In the genomic region with DNA sequence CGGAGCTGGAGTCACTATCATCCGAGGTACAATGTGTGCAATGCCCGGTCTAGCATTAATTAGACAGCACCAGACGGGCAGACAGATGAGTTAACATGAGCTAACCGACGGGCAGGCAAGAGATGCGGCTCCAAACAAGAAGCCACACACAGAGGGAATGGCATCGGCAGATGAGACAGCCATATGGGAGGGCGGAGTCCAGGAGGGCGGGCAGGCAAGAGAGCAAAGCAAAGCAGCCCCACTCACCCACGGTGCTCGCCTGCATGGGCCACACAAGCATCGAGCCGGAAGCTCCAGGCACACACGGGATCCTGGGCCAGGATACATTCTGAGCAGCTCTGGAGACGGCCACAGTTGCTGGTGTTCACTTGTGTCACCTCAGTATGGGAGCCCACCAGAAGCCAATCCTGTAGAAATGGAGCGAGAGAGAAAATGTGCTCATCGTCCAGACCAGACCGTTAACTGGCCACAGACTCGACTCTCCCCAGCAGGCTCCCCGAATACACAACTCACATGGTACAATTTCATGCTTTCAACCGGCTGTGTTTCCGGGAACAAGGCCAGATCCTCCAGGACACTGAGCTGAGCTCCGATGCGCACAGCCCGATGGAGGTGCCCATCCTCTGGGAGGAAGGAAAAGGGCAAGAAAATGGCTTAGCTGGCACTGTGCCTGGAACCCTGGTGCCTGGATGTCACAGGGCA, we compare ENCODE assay signal across 9 mouse cellular contexts. TPM values are rescaled to one million over a fixed set of nuclear protein-coding genes. Genes with fewer than 3 reads are reported as not detected.
DNase-seq lines count a peak whose midpoint lies in the region; ATAC-seq and TF ChIP-seq lines count a peak whose summit lies in the region.
"Had no signal": no experiment of that assay in that cellular context is flagged by ENCODE, and none has a peak within 500 bp of the region (broad histone marks: within the 10 kb centered on the region; RNA-seq: fewer than 3 reads in every experiment).

No protein-coding gene starts in this region.

- H3K9ac ChIP-seq in forebrain, embryonic 12.5 days, result no peak overlapping the region
- H3K9ac ChIP-seq in forebrain, embryonic 11.5 days (ENCODE audit: low read length), result no peak overlapping the region
- H3K9ac ChIP-seq in midbrain, postnatal 0 days (replicated peaks; ENCODE audit: low read length, poor library complexity, severe bottlenecking), result no peak overlapping the region
- H3K9ac ChIP-seq: limb, embryonic 12.5 days had no signal

- 76% methylated on average over 26 of the region's 26 CpGs for WGBS in forebrain, embryonic 12.5 days
- WGBS in forebrain, embryonic 11.5 days, result 84% methylated on average over 26 of the region's 26 CpGs
- 5% methylated on average over 26 of the region's 26 CpGs for WGBS in cerebellum, adult 2 months
- 71% methylated on average over 26 of the region's 26 CpGs for WGBS in midbrain, postnatal 0 days

- no peak overlapping the region for H3K4me2 ChIP-seq in forebrain, embryonic 12.5 days
- H3K4me2 ChIP-seq in forebrain, embryonic 11.5 days (ENCODE audit: low read depth, low read length, severe bottlenecking), result no peak overlapping the region
- H3K4me2 ChIP-seq in midbrain, postnatal 0 days (ENCODE audit: low read depth, low read length, poor library complexity, severe bottlenecking), result no peak overlapping the region
- H3K4me2 ChIP-seq: limb, embryonic 12.5 days had no signal

- no peak for TF ChIP-seq CTCF in cerebellum, adult 2 months (IDR thresholded peaks at IDR 0.05; ENCODE audit: borderline replicate concordance, insufficient read depth, low read depth, low read length)
- no peak for TF ChIP-seq CTCF in midbrain, postnatal 0 days (IDR thresholded peaks at IDR 0.05)

- DNase-seq in forebrain, embryonic 11.5 days (ENCODE audit: low spot score), result no peak
- peak; percentile 91 to 94 for DNase-seq in cerebellum, adult 2 months
- DNase-seq in layer of hippocampus, adult 11-12 months (ENCODE audit: low spot score), result peak; percentile 81
- DNase-seq in midbrain, postnatal 0 days (ENCODE audit: low spot score), result peak; percentile 89
- DNase-seq in urinary bladder, adult 2 months (ENCODE audit: low spot score), result no peak
- DNase-seq in spleen, postnatal 10 days (ENCODE audit: low spot score in 2 of 2), result no peak
- DNase-seq in urinary bladder, postnatal 14 days (ENCODE audit: low spot score), result no peak

- peak; percentile 60; the same call in 1 of the 2 replicates for TF ChIP-seq POLR2A in cerebellum, adult 2 months (IDR thresholded peaks at IDR 0.05; ENCODE audit: borderline replicate concordance, insufficient read depth, low read length)

- H3K4me3 ChIP-seq in forebrain, embryonic 12.5 days (replicated peaks), result no peak overlapping the region
- H3K4me3 ChIP-seq in forebrain, embryonic 11.5 days (ENCODE audit: low read depth, low read length), result no peak overlapping the region
- peak overlapping the region; percentile 39 for H3K4me3 ChIP-seq in cerebellum, adult 2 months (replicated peaks; ENCODE audit: insufficient read depth, low read depth, low read length)
- H3K4me3 ChIP-seq in midbrain, postnatal 0 days (ENCODE audit: low read depth, low read length), result no peak overlapping the region
- H3K4me3 ChIP-seq: limb, embryonic 12.5 days had no signal

- no peaks in the 10 kb centered on the region for H3K4me1 ChIP-seq in forebrain, embryonic 12.5 days
- H3K4me1 ChIP-seq in forebrain, embryonic 11.5 days (replicated peaks; ENCODE audit: control insufficient read depth, insufficient read depth, low read length), result no peaks in the 10 kb centered on the region
- peaks cover 37% of the 10 kb centered on the region for H3K4me1 ChIP-seq in cerebellum, adult 2 months (ENCODE audit: control insufficient read depth, insufficient read depth, low read length)
- no peaks in the 10 kb centered on the region for H3K4me1 ChIP-seq in midbrain, postnatal 0 days (ENCODE audit: insufficient read depth, low read length)
- H3K4me1 ChIP-seq: limb, embryonic 12.5 days had no signal

- ATAC-seq in forebrain, embryonic 12.5 days (ENCODE audit: low FRiP score), result peak; percentile 52
- ATAC-seq in forebrain, embryonic 11.5 days (replicated peaks; ENCODE audit: low FRiP score), result no peak
- peak; percentile 62; the same call in 1 of the 2 replicates for ATAC-seq in midbrain, postnatal 0 days (ENCODE audit: low FRiP score)

- H3K36me3 ChIP-seq in forebrain, embryonic 12.5 days (replicated peaks), result no peaks in the 10 kb centered on the region
- no peaks in the 10 kb centered on the region for H3K36me3 ChIP-seq in forebrain, embryonic 11.5 days (ENCODE audit: control insufficient read depth, insufficient read depth, low read length)
- peaks cover 45% of the 10 kb centered on the region for H3K36me3 ChIP-seq in midbrain, postnatal 0 days (ENCODE audit: insufficient read depth, low read length)
- H3K36me3 ChIP-seq: limb, embryonic 12.5 days had no signal

- H3K9me3 ChIP-seq in forebrain, embryonic 12.5 days, result no peaks in the 10 kb centered on the region
- no peaks in the 10 kb centered on the region for H3K9me3 ChIP-seq in forebrain, embryonic 11.5 days (ENCODE audit: control insufficient read depth, low read length)
- no peaks in the 10 kb centered on the region for H3K9me3 ChIP-seq in midbrain, postnatal 0 days (ENCODE audit: low read length)
- H3K9me3 ChIP-seq: limb, embryonic 12.5 days had no signal

- no peak overlapping the region for H3K27ac ChIP-seq in forebrain, embryonic 12.5 days
- H3K27ac ChIP-seq in forebrain, embryonic 11.5 days (ENCODE audit: low read depth, low read length), result no peak overlapping the region
- H3K27ac ChIP-seq in cerebellum, adult 2 months (ENCODE audit: insufficient read depth, low read length), result peak overlapping the region; percentile 88
- no peak overlapping the region for H3K27ac ChIP-seq in midbrain, postnatal 0 days (ENCODE audit: low read depth, low read length)
- H3K27ac ChIP-seq: limb, embryonic 12.5 days had no signal

- H3K27me3 ChIP-seq in forebrain, embryonic 12.5 days, result no peaks in the 10 kb centered on the region
- no peaks in the 10 kb centered on the region for H3K27me3 ChIP-seq in forebrain, embryonic 11.5 days (ENCODE audit: control insufficient read depth, insufficient read depth, low read length)
- H3K27me3 ChIP-seq in cerebellum, adult 2 months (ENCODE audit: control insufficient read depth, insufficient read depth, low read length), result no peaks in the 10 kb centered on the region
- H3K27me3 ChIP-seq in midbrain, postnatal 0 days (ENCODE audit: insufficient read depth, low read length), result no peaks in the 10 kb centered on the region

RNA-seq across cellular contexts. Expression of a gene that starts 22.3 kb away (rescaled TPM):
- 4.6 and 5.9 TPM in 2 replicates for polyA plus RNA-seq in forebrain, embryonic 12.5 days (2016; fragmentation: Nextera tagmentation; extraction: Ambion mirVana)
- 2.0 and 2.2 TPM in 2 replicates for polyA plus RNA-seq in forebrain, embryonic 11.5 days (2014; fragmentation: Nextera tagmentation; extraction: Ambion mirVana)
- 44.7 and 52.5 TPM in 2 replicates for polyA plus RNA-seq in cerebellum, adult 2 months (2012; rRNA removed)
- 15.4 and 15.5 TPM in 2 replicates for total RNA-seq in midbrain, postnatal 0 days (2014; rRNA removed)
- polyA plus RNA-seq in midbrain, postnatal 0 days (2015; fragmentation: Nextera tagmentation; extraction: Ambion mirVana), result 16.6 and 16.9 TPM in 2 replicates
- 0.31 and 0.43 TPM in 2 replicates for polyA plus RNA-seq in urinary bladder, adult 2 months (2012; rRNA removed)

RNA-seq across cellular contexts. Expression of a gene that starts 29.5 kb away (rescaled TPM):
- polyA plus RNA-seq in forebrain, embryonic 12.5 days (2016; fragmentation: Nextera tagmentation; extraction: Ambion mirVana), result not detected in 2 replicates
- polyA plus RNA-seq in forebrain, embryonic 11.5 days (2014; fragmentation: Nextera tagmentation; extraction: Ambion mirVana), result 0.35 and 0.39 TPM in 2 replicates
- polyA plus RNA-seq in cerebellum, adult 2 months (2012; rRNA removed), result 0.11 and 0.21 TPM in 2 replicates
- 1.2 TPM in 1 of 2 replicates, not detected in the other for total RNA-seq in midbrain, postnatal 0 days (2014; rRNA removed)
- polyA plus RNA-seq in midbrain, postnatal 0 days (2015; fragmentation: Nextera tagmentation; extraction: Ambion mirVana), result 0.12 TPM in 1 of 2 replicates, not detected in the other
- polyA plus RNA-seq in urinary bladder, adult 2 months (2012; rRNA removed), result 0.30 and 0.62 TPM in 2 replicates

Comparison
In these comparisons a context has a peak if more than half of its experiments do, and no peak if none do; other contexts are left out.
1. DNase-seq: peak in cerebellum, adult 2 months (2 of 2), layer of hippocampus, adult 11-12 months (single experiment) and midbrain, postnatal 0 days (single experiment); none in forebrain, embryonic 11.5 days (single experiment), urinary bladder, adult 2 months (single experiment), spleen, postnatal 10 days (0 of 2) and urinary bladder, postnatal 14 days (single experiment).